Mouse (Mus musculus): Measurements from ENCODE around the gene Wdr83os.

DNA sequence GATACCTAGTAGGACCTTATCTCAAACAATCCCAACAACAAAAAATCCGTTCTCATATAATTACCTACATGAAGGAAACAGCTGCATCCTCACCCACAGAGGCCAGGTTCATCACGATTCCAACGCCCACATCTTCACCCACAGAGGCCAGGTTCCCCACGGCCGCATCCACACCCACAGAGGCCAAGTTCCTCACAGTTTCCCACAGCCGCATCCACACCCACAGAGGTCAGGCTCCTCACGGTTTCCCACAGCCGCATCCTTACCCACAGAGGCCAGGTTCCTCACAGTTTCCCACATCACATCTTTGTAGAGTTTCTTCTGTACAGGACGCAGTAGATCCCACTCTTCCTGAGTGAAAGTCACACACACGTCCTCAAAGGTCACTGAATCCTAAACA is 32.7 kb downstream of the Wdr83os start:
- TF ChIP-seq POLR2A (IDR thresholded peaks at IDR 0.05; ENCODE audit: low read depth, low read length) (no peak), CTCF (IDR thresholded peaks at IDR 0.05; ENCODE audit: extremely low read depth, insufficient read length, insufficient replicate concordance, low read depth, low read length) (no peak)

All from small intestine, adult 2 months (tissue).